In the genomic region with DNA sequence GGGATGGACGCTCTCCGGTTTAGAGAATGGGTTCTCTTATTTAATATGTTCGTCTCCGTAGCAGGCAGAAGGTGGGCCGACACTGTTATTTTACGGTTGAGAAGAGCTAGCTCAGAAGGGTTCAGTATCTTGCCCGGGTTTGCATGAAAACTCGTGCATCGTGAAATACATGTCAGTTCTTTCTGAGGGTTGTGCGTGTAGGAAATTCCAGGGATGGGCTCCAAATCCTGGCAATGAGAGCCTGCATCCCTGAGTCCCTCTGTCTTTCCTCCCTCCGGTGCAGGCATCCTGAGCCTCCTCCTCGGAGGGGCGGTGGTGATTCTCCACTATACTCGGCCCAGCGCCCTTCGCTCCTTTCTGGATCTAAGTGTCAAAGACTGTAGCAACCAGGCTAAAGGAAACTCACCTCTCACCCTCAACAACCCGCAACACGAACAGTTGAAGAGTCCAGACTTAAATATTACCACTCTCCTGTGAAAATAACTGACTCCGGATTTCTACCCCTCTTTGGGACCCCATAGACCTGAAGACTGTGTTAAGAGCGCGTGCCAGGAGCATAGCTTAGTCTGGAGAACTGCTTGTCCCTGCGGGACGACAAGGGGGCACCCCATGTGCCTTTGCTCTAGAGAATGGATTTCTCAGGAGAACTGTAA, we compare ENCODE assay signal across 10 mouse cellular contexts. TPM values are rescaled to one million over a fixed set of nuclear protein-coding genes. Genes with fewer than 3 reads are reported as not detected.
DNase-seq lines count a peak whose midpoint lies in the region; ATAC-seq and TF ChIP-seq lines count a peak whose summit lies in the region.
"Had no signal": no experiment of that assay in that cellular context is flagged by ENCODE, and none has a peak within 500 bp of the region (broad histone marks: within the 10 kb centered on the region; RNA-seq: fewer than 3 reads in every experiment).

No protein-coding gene starts in this region.

- 13% methylated on average over 23 of the region's 23 CpGs for WGBS in heart, postnatal 0 days
- 9% methylated on average over 23 of the region's 23 CpGs for WGBS in embryonic facial prominence, embryonic 11.5 days
- 5% methylated on average over 23 of the region's 23 CpGs for WGBS in hindbrain, postnatal 0 days
- 7% methylated on average over 23 of the region's 23 CpGs for WGBS in midbrain, postnatal 0 days
- 9% methylated on average over 23 of the region's 23 CpGs for WGBS in kidney, adult 2 months

- H3K4me2 ChIP-seq in heart, postnatal 0 days (ENCODE audit: low read depth, low read length), result peak overlapping the region; percentile 60
- H3K4me2 ChIP-seq in embryonic facial prominence, embryonic 11.5 days (ENCODE audit: low read depth, low read length), result peak overlapping the region; percentile 32
- H3K4me2 ChIP-seq in hindbrain, postnatal 0 days (ENCODE audit: low read depth, low read length), result peak overlapping the region; percentile 89
- H3K4me2 ChIP-seq in midbrain, postnatal 0 days (ENCODE audit: low read depth, low read length, poor library complexity, severe bottlenecking), result peak overlapping the region; percentile 74

- intact Hi-C loops in heart, postnatal 14 days (cut with DNase I), result loop anchor here (2.0 to 5.0 kb wide), 2 partner anchors 55 to 107 kb away; no protein-coding TSS in a partner anchor

- H3K27me3 ChIP-seq in heart, postnatal 0 days (ENCODE audit: control insufficient read depth, insufficient read depth, low read length), result peaks cover 95% of the 10 kb centered on the region
- H3K27me3 ChIP-seq in embryonic facial prominence, embryonic 11.5 days (ENCODE audit: control insufficient read depth, insufficient read depth, low read length), result peaks cover 62% of the 10 kb centered on the region
- peaks cover 32% of the 10 kb centered on the region for H3K27me3 ChIP-seq in hindbrain, postnatal 0 days (ENCODE audit: insufficient read depth, low read length)
- peaks cover 51% of the 10 kb centered on the region for H3K27me3 ChIP-seq in midbrain, postnatal 0 days (ENCODE audit: insufficient read depth, low read length)
- H3K27me3 ChIP-seq in kidney, adult 2 months (replicated peaks; ENCODE audit: control insufficient read depth, insufficient read depth, low read length), result peaks cover 12% of the 10 kb centered on the region; the same call in 1 of the 2 replicates

- H3K9ac ChIP-seq in heart, postnatal 0 days (replicated peaks; ENCODE audit: low read depth, low read length), result no peak overlapping the region
- no peak overlapping the region for H3K9ac ChIP-seq in embryonic facial prominence, embryonic 11.5 days (replicated peaks; ENCODE audit: low read length)
- peak overlapping the region; percentile 43 for H3K9ac ChIP-seq in hindbrain, postnatal 0 days (replicated peaks; ENCODE audit: low read length)
- H3K9ac ChIP-seq in midbrain, postnatal 0 days (replicated peaks; ENCODE audit: low read length, poor library complexity, severe bottlenecking), result peak overlapping the region; percentile 42; the same call in 1 of the 2 replicates

- peak overlapping the region; percentile 42 for H3K4me3 ChIP-seq in heart, postnatal 0 days (ENCODE audit: low read depth, low read length)
- H3K4me3 ChIP-seq in embryonic facial prominence, embryonic 11.5 days (ENCODE audit: low read depth, low read length), result peak overlapping the region; percentile 26
- H3K4me3 ChIP-seq in hindbrain, postnatal 0 days (ENCODE audit: low read length), result peak overlapping the region; percentile 43
- H3K4me3 ChIP-seq in midbrain, postnatal 0 days (ENCODE audit: low read depth, low read length), result peak overlapping the region; percentile 39
- no peak overlapping the region; the same call in 1 of the 2 replicates for H3K4me3 ChIP-seq in kidney, adult 2 months (ENCODE audit: insufficient read depth, low read depth, low read length)

- H3K9me3 ChIP-seq in heart, postnatal 0 days (replicated peaks; ENCODE audit: control insufficient read depth, low read length), result no peaks in the 10 kb centered on the region
- H3K9me3 ChIP-seq in embryonic facial prominence, embryonic 11.5 days (replicated peaks; ENCODE audit: control insufficient read depth, low read length), result no peaks in the 10 kb centered on the region
- H3K9me3 ChIP-seq in hindbrain, postnatal 0 days (ENCODE audit: low read length), result no peaks in the 10 kb centered on the region
- no peaks in the 10 kb centered on the region for H3K9me3 ChIP-seq in midbrain, postnatal 0 days (ENCODE audit: low read length)
- H3K9me3 ChIP-seq: G1E had no signal

- no peak for TF ChIP-seq POLR2A in kidney, adult 2 months (IDR thresholded peaks at IDR 0.05; ENCODE audit: low read depth, low read length)

- no peak for TF ChIP-seq CTCF in heart, postnatal 0 days (IDR thresholded peaks at IDR 0.05; ENCODE audit: low read depth)
- TF ChIP-seq CTCF in hindbrain, postnatal 0 days (IDR thresholded peaks at IDR 0.05; ENCODE audit: low read depth), result no peak
- TF ChIP-seq CTCF in midbrain, postnatal 0 days (IDR thresholded peaks at IDR 0.05), result no peak
- TF ChIP-seq CTCF in kidney, adult 2 months (conservative IDR thresholded peaks at IDR 0.05; ENCODE audit: insufficient read depth, insufficient read length, low read depth, low read length), result no peak

- no peak overlapping the region for H3K27ac ChIP-seq in heart, postnatal 0 days (ENCODE audit: low read depth)
- no peak overlapping the region for H3K27ac ChIP-seq in embryonic facial prominence, embryonic 11.5 days (replicated peaks; ENCODE audit: low read depth, low read length)
- H3K27ac ChIP-seq in hindbrain, postnatal 0 days, result no peak overlapping the region
- no peak overlapping the region for H3K27ac ChIP-seq in midbrain, postnatal 0 days (ENCODE audit: low read depth, low read length)
- no peak overlapping the region for H3K27ac ChIP-seq in kidney, adult 2 months (ENCODE audit: insufficient read depth, low read depth, low read length)

- H3K4me1 ChIP-seq in heart, postnatal 0 days (ENCODE audit: control insufficient read depth, insufficient read depth), result peaks cover 23% of the 10 kb centered on the region
- peaks cover 4% of the 10 kb centered on the region; the same call in 1 of the 2 replicates for H3K4me1 ChIP-seq in embryonic facial prominence, embryonic 11.5 days (ENCODE audit: control insufficient read depth, insufficient read depth, low read length)
- peaks cover 29% of the 10 kb centered on the region for H3K4me1 ChIP-seq in hindbrain, postnatal 0 days (ENCODE audit: insufficient read depth, low read length)
- peaks cover 20% of the 10 kb centered on the region for H3K4me1 ChIP-seq in midbrain, postnatal 0 days (ENCODE audit: insufficient read depth, low read length)
- peaks cover 9% of the 10 kb centered on the region for H3K4me1 ChIP-seq in kidney, adult 2 months (ENCODE audit: control insufficient read depth, insufficient read depth, low read length)

- DNase-seq in heart, postnatal 0 days (ENCODE audit: low spot score), result no peak
- no peak for DNase-seq in heart, postnatal 14 days
- no peak for DNase-seq in embryonic facial prominence, embryonic 11.5 days (ENCODE audit: low spot score)
- no peak for DNase-seq in hindbrain, postnatal 0 days (ENCODE audit: low spot score)
- no peak for DNase-seq in midbrain, postnatal 0 days (ENCODE audit: low spot score)
- DNase-seq in kidney, adult 2 months, result no peak
- no peak for DNase-seq in right cerebral cortex, adult 2 months (ENCODE audit: low spot score in 2 of 2)
- DNase-seq in natural killer cell, adult 2 months (ENCODE audit: low spot score in 2 of 2), result no peak

- no peak for ATAC-seq in heart, postnatal 0 days (ENCODE audit: insufficient read depth, low read depth)
- ATAC-seq in embryonic facial prominence, embryonic 11.5 days (replicated peaks; ENCODE audit: insufficient number of reproducible peaks, low FRiP score, low TSS enrichment, low read depth), result no peak
- no peak for ATAC-seq in hindbrain, postnatal 0 days
- ATAC-seq in midbrain, postnatal 0 days (ENCODE audit: low FRiP score), result no peak

- no peaks in the 10 kb centered on the region for H3K36me3 ChIP-seq in heart, postnatal 0 days (replicated peaks; ENCODE audit: control insufficient read depth, insufficient read depth, low read length)
- H3K36me3 ChIP-seq in embryonic facial prominence, embryonic 11.5 days (replicated peaks; ENCODE audit: control insufficient read depth, insufficient read depth, low read depth, low read length), result no peaks in the 10 kb centered on the region
- no peaks in the 10 kb centered on the region for H3K36me3 ChIP-seq in hindbrain, postnatal 0 days (ENCODE audit: insufficient read depth, low read length)
- no peaks in the 10 kb centered on the region for H3K36me3 ChIP-seq in midbrain, postnatal 0 days (ENCODE audit: insufficient read depth, low read length)
- no peaks in the 10 kb centered on the region for H3K36me3 ChIP-seq in kidney, adult 2 months (ENCODE audit: control insufficient read depth, insufficient read depth, low read length)
- H3K36me3 ChIP-seq: G1E had no signal

- no peak for TF ChIP-seq EP300 in heart, postnatal 0 days (IDR thresholded peaks at IDR 0.05; ENCODE audit: low read depth)

RNA-seq across cellular contexts. Expression of gene Duoxa2, which starts 3.3 kb away (rescaled TPM):
- not detected in 2 replicates for total RNA-seq in heart, postnatal 0 days (2014; rRNA removed; ENCODE audit: low replicate concordance)
- 0.10 and 0.19 TPM in 2 replicates for polyA plus RNA-seq in heart, postnatal 0 days (2015; fragmentation: Nextera tagmentation; extraction: Ambion mirVana)
- total RNA-seq in heart, postnatal 14 days (2021), result under 1 TPM; 0.17 TPM
- polyA plus RNA-seq in embryonic facial prominence, embryonic 11.5 days (2014; fragmentation: Nextera tagmentation; extraction: Ambion mirVana), result not detected in 2 replicates
- 0.37 and 0.93 TPM in 2 replicates for total RNA-seq in hindbrain, postnatal 0 days (2014; rRNA removed)
- 0.38 and 0.73 TPM in 2 replicates for polyA plus RNA-seq in hindbrain, postnatal 0 days (2015; fragmentation: Nextera tagmentation; extraction: Ambion mirVana)
- 0.49 and 0.61 TPM in 2 replicates for total RNA-seq in midbrain, postnatal 0 days (2014; rRNA removed)
- 0.43 and 0.82 TPM in 2 replicates for polyA plus RNA-seq in midbrain, postnatal 0 days (2015; fragmentation: Nextera tagmentation; extraction: Ambion mirVana)
- 0.20 TPM in 1 of 2 replicates, not detected in the other for polyA plus RNA-seq in kidney, adult 2 months (2012; rRNA removed)
- total RNA-seq: left cerebral cortex, adult 18-20 months had no signal
- polyA plus RNA-seq: G1E had no signal

RNA-seq across cellular contexts. Expression of gene Duox2, which starts 3.8 kb away (rescaled TPM):
- total RNA-seq in heart, postnatal 0 days (2014; rRNA removed; ENCODE audit: low replicate concordance), result 0.04 and 3.7 TPM in 2 replicates
- 0.08 and 0.23 TPM in 2 replicates for polyA plus RNA-seq in heart, postnatal 0 days (2015; fragmentation: Nextera tagmentation; extraction: Ambion mirVana)
- total RNA-seq in heart, postnatal 14 days (2021), result under 1 TPM; 0.41 to 0.57 TPM
- not detected in 2 replicates for polyA plus RNA-seq in embryonic facial prominence, embryonic 11.5 days (2014; fragmentation: Nextera tagmentation; extraction: Ambion mirVana)
- 0.16 TPM in 1 of 2 replicates, not detected in the other for total RNA-seq in hindbrain, postnatal 0 days (2014; rRNA removed)
- 0.05 TPM in 1 of 2 replicates, not detected in the other for polyA plus RNA-seq in hindbrain, postnatal 0 days (2015; fragmentation: Nextera tagmentation; extraction: Ambion mirVana)
- total RNA-seq in midbrain, postnatal 0 days (2014; rRNA removed), result 0.05 and 0.14 TPM in 2 replicates
- polyA plus RNA-seq in midbrain, postnatal 0 days (2015; fragmentation: Nextera tagmentation; extraction: Ambion mirVana), result 0.09 and 0.17 TPM in 2 replicates
- polyA plus RNA-seq in kidney, adult 2 months (2012; rRNA removed), result 0.05 and 0.17 TPM in 2 replicates
- total RNA-seq: left cerebral cortex, adult 18-20 months had no signal
- polyA plus RNA-seq: G1E had no signal

RNA-seq across cellular contexts. Expression of gene Duoxa1, which starts 11.5 kb away (rescaled TPM):
- total RNA-seq in heart, postnatal 0 days (2014; rRNA removed; ENCODE audit: low replicate concordance), result not detected in 2 replicates
- not detected in 2 replicates for polyA plus RNA-seq in heart, postnatal 0 days (2015; fragmentation: Nextera tagmentation; extraction: Ambion mirVana)
- total RNA-seq in heart, postnatal 14 days (2021), result under 1 TPM; 0.19 to 0.56 TPM
- polyA plus RNA-seq in embryonic facial prominence, embryonic 11.5 days (2014; fragmentation: Nextera tagmentation; extraction: Ambion mirVana), result 0.90 TPM in 1 of 2 replicates, not detected in the other
- not detected in 2 replicates for total RNA-seq in hindbrain, postnatal 0 days (2014; rRNA removed)
- 0.35 TPM in 2 replicates for polyA plus RNA-seq in hindbrain, postnatal 0 days (2015; fragmentation: Nextera tagmentation; extraction: Ambion mirVana)
- total RNA-seq in midbrain, postnatal 0 days (2014; rRNA removed), result not detected in 2 replicates
- polyA plus RNA-seq in midbrain, postnatal 0 days (2015; fragmentation: Nextera tagmentation; extraction: Ambion mirVana), result 0.41 and 0.44 TPM in 2 replicates
- polyA plus RNA-seq in kidney, adult 2 months (2012; rRNA removed), result 0.28 and 0.35 TPM in 2 replicates
- polyA plus RNA-seq: G1E had no signal

RNA-seq across cellular contexts. Expression of gene Duox1, which starts 13.4 kb away (rescaled TPM):
- not detected in 2 replicates for total RNA-seq in heart, postnatal 0 days (2014; rRNA removed; ENCODE audit: low replicate concordance)
- polyA plus RNA-seq in heart, postnatal 0 days (2015; fragmentation: Nextera tagmentation; extraction: Ambion mirVana), result not detected in 2 replicates
- total RNA-seq in heart, postnatal 14 days (2021), result under 1 TPM; 0.24 to 0.37 TPM
- 0.06 and 0.10 TPM in 2 replicates for polyA plus RNA-seq in embryonic facial prominence, embryonic 11.5 days (2014; fragmentation: Nextera tagmentation; extraction: Ambion mirVana)
- total RNA-seq in hindbrain, postnatal 0 days (2014; rRNA removed), result 0.10 and 0.11 TPM in 2 replicates
- polyA plus RNA-seq in hindbrain, postnatal 0 days (2015; fragmentation: Nextera tagmentation; extraction: Ambion mirVana), result 0.10 and 0.14 TPM in 2 replicates
- 0.24 and 0.33 TPM in 2 replicates for total RNA-seq in midbrain, postnatal 0 days (2014; rRNA removed)
- polyA plus RNA-seq in midbrain, postnatal 0 days (2015; fragmentation: Nextera tagmentation; extraction: Ambion mirVana), result 0.11 and 0.16 TPM in 2 replicates
- polyA plus RNA-seq in kidney, adult 2 months (2012; rRNA removed), result 0.20 and 0.31 TPM in 2 replicates
- total RNA-seq: G1E; left cerebral cortex, adult 18-20 months had no signal
- polyA plus RNA-seq: G1E had no signal

Comparison
In these comparisons a context has a peak if more than half of its experiments do, and no peak if none do; other contexts are left out.
1. H3K4me2 ChIP-seq: peak in every context shown above with its lines; median percentile 89 in hindbrain, postnatal 0 days; 74 in midbrain, postnatal 0 days; 60 in heart, postnatal 0 days; 32 in embryonic facial prominence, embryonic 11.5 days.
2. H3K9ac ChIP-seq: peak in hindbrain, postnatal 0 days (single experiment) and midbrain, postnatal 0 days (single experiment); none in heart, postnatal 0 days (single experiment) and embryonic facial prominence, embryonic 11.5 days (single experiment).